29 mouse cellular contexts compared by ENCODE assay signal in the genomic region with DNA sequence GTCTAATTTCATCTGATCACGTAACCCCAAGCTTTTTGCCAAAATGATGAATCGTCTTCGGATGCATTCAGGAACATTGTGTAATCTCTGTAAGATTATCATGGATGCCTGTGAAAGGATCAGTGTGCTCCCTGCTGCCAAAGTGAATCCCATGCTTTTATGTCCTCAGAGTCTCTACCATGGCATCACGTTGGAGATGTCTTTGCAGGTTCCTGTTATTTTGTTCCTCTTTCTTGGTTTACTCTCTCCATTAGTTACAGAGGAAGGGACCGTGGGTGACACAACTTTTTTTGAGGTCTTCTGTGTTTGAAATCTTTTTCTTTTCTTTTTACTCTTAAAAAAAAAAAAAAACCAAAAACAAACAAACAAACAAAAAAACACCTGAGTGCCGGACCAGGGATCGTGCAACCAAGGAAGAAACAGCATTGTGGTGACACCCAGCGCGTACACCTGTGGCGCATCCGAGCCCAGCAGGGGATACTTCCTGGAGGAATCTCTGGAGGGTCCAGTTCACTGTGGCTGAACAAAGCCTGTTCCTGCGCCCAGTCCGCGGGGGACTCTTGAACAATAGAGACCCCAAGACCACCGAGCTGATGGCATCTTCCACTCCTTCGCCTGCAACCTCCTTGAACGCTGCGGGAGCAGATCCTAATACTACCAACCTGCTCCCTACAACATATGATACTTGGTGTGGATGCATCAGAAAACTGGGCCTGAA.
A peak's percentile ranks its signal among the peaks of the same experiment; 100 is the strongest.
DNase-seq lines count a peak whose midpoint lies in the region; ATAC-seq lines count a peak whose summit lies in the region.
"Had no signal": no experiment of that assay in that cellular context is flagged by ENCODE, and none has a peak within 500 bp of the region (broad histone marks: within the 10 kb centered on the region; RNA-seq: fewer than 3 reads in every experiment).

No protein-coding gene starts in this region.

- no peak overlapping the region for H3K27ac ChIP-seq in forebrain, embryonic 12.5 days
- H3K27ac ChIP-seq: embryonic facial prominence, embryonic 12.5 days; heart, embryonic 15.5 days; hindbrain, embryonic 13.5 days; limb, embryonic 12.5 days; midbrain, embryonic 13.5 days; stomach, postnatal 0 days had no signal

- no peaks in the 10 kb centered on the region for H3K36me3 ChIP-seq in forebrain, embryonic 12.5 days (replicated peaks)
- H3K36me3 ChIP-seq: embryonic facial prominence, embryonic 12.5 days; G1E; heart, embryonic 15.5 days; hindbrain, embryonic 13.5 days; limb, embryonic 12.5 days; midbrain, embryonic 13.5 days had no signal

- 90% methylated on average over 18 of the region's 18 CpGs for WGBS in forebrain, embryonic 12.5 days

- no peak overlapping the region for H3K9ac ChIP-seq in forebrain, embryonic 12.5 days
- H3K9ac ChIP-seq: embryonic facial prominence, embryonic 12.5 days; heart, embryonic 15.5 days; hindbrain, embryonic 13.5 days; limb, embryonic 12.5 days; lung, embryonic 14.5 days; midbrain, embryonic 13.5 days had no signal

- peak; percentile 84 for ATAC-seq in granulocyte monocyte progenitor cell, adult 5-6 weeks (replicated peaks; ENCODE audit: poor library complexity, severe bottlenecking)
- peak; percentile 71 for ATAC-seq in monocyte, adult 5-6 weeks (replicated peaks; ENCODE audit: insufficient number of reproducible peaks, low FRiP score, low TSS enrichment, poor library complexity, severe bottlenecking)
- ATAC-seq in forebrain, embryonic 12.5 days (ENCODE audit: low FRiP score) = no peak
- ATAC-seq: forebrain, embryonic 16.5 days; intestine, postnatal 0 days; midbrain, embryonic 13.5 days had no signal

- H3K27me3 ChIP-seq in forebrain, embryonic 12.5 days = no peaks in the 10 kb centered on the region
- H3K27me3 ChIP-seq: embryonic facial prominence, embryonic 12.5 days; heart, embryonic 15.5 days; hindbrain, embryonic 13.5 days; limb, embryonic 12.5 days; midbrain, embryonic 13.5 days had no signal

- peak; percentile 92 for DNase-seq in heart, adult 11 months
- DNase-seq in heart, postnatal 25 days (ENCODE audit: low spot score) = no peak
- peak; percentile 26 for DNase-seq in MEL-GATA-1-ER (ENCODE audit: extremely low read depth, low read depth)
- DNase-seq in adrenal gland, adult 8-10 months = no peak
- DNase-seq in kidney, postnatal 36 days = no peak
- DNase-seq: adrenal gland, postnatal 36 days; cerebellum, adult 9-10 months; cerebellum, postnatal 36 days; embryo, embryonic 11 days; heart, postnatal 36 days; kidney, adult 9 months; kidney, postnatal 10 days; spleen, adult 18-20 months; thymus, adult 18-20 months; thymus, postnatal 36 days had no signal

- 0 out of 2 replicates have a peak, but pooled peaks cover 5% of the 10 kb centered on the region for H3K9me3 ChIP-seq in forebrain, embryonic 12.5 days
- H3K9me3 ChIP-seq: heart, embryonic 15.5 days; hindbrain, embryonic 13.5 days; midbrain, embryonic 13.5 days had no signal

- H3K4me2 ChIP-seq in forebrain, embryonic 12.5 days = no peak overlapping the region
- H3K4me2 ChIP-seq: embryonic facial prominence, embryonic 12.5 days; heart, embryonic 15.5 days; hindbrain, embryonic 13.5 days; limb, embryonic 12.5 days; liver, embryonic 11.5 days; lung, embryonic 14.5 days; midbrain, embryonic 13.5 days had no signal

- intact Hi-C loops in heart, postnatal 25 days (cut with DNase I) = no loop called here

- no peaks in the 10 kb centered on the region; the same call in 1 of the 2 replicates for H3K4me1 ChIP-seq in forebrain, embryonic 12.5 days
- H3K4me1 ChIP-seq: embryonic facial prominence, embryonic 12.5 days; limb, embryonic 12.5 days; midbrain, embryonic 13.5 days had no signal

- no peak overlapping the region for H3K4me3 ChIP-seq in forebrain, embryonic 12.5 days (replicated peaks)
- H3K4me3 ChIP-seq: embryonic facial prominence, embryonic 12.5 days; heart, embryonic 15.5 days; hindbrain, embryonic 13.5 days; limb, embryonic 12.5 days; midbrain, embryonic 13.5 days had no signal

Comparison
In these comparisons a context has a peak if more than half of its experiments do, and no peak if none do; other contexts are left out.
1. DNase-seq: peak in heart, adult 11 months (single experiment) and MEL-GATA-1-ER (single experiment); none in heart, postnatal 25 days (single experiment), adrenal gland, adult 8-10 months (single experiment) and kidney, postnatal 36 days (0 of 2).